Mouse (Mus musculus): ENCODE data around the gene Slc27a1. TPM values are rescaled to one million over a fixed set of nuclear protein-coding genes. Genes with fewer than 3 reads are reported as not detected.

Gene Slc27a1
- polyA plus RNA-seq, 1 experiment from 2014 or later = 70.0 TPM

DNA sequence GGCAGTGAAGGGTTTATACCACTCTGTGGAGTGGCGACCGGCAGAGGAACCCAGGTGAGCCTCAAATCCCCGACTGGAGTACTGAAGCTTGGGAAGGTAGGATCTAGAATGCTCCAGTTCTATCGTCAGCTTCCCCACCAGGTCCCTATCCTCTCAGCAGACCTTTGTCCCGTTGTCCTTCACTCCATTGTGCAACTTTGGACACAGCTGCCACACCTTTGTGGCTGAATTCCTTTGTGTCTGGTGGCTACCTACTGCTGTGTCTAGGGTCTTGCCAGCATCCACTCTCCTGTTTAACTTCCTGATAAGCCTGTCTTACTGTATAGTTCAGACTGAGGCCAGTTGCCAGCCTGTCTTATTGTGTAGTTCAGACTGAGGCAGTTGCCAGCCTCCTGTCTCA, 43.5 kb downstream of the Slc27a1 start:
- ATAC-seq (ENCODE audit: low read depth) = no peak
- peak overlapping the region; percentile 79 for H3K4me3 ChIP-seq (ENCODE audit: low read depth, low read length)
- H3K4me2 ChIP-seq (ENCODE audit: low read depth, low read length) = peak overlapping the region; percentile 81
- no peak overlapping the region for H3K27ac ChIP-seq (ENCODE audit: low read depth, low read length)
- H3K4me1 ChIP-seq (ENCODE audit: control insufficient read depth, insufficient read depth, low read length) = peaks cover 10% of the 10 kb centered on the region
- H3K36me3 ChIP-seq (ENCODE audit: control insufficient read depth, insufficient read depth, low read length) = peaks cover 21% of the 10 kb centered on the region
- no peaks in the 10 kb centered on the region for H3K27me3 ChIP-seq (ENCODE audit: control insufficient read depth, insufficient read depth, low read length)
- 49% methylated on average over 5 of the region's 5 CpGs for WGBS
- no peaks in the 10 kb centered on the region for H3K9me3 ChIP-seq (ENCODE audit: control insufficient read depth, low read length)
- H3K9ac ChIP-seq (replicated peaks; ENCODE audit: low read depth, low read length) = peak overlapping the region; percentile 87

DNA sequence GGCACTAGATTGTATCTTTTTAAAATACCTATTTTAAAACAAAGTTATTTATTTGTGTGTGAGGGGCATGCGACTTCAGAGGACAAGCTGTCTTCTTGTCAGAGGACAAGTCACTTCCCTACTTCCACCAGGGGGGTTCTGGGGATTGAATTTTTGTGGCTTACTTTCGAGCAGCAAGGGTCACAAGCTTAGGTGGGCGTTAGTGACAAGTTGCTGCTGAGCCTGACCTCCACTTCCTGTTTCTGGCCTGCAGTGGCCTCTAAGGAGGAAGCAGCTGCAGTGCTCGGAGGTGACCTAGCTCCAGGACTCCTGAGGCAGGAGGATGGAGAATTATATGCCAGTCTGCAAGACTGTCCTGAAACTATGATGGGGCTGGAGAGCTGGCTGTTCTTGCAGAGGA, 44.7 kb downstream of the Slc27a1 start:
- Histone ChIP-seq H3K4me3 (ENCODE audit: low read depth, low read length) (no peak overlapping the region), H3K9me3 (ENCODE audit: control insufficient read depth, low read length) (no peaks in the 10 kb centered on the region), H3K4me2 (ENCODE audit: low read depth, low read length) (no peak overlapping the region), H3K9ac (replicated peaks; ENCODE audit: low read depth, low read length) (no peak overlapping the region), H3K27ac (ENCODE audit: low read depth, low read length) (no peak overlapping the region), H3K36me3 (ENCODE audit: control insufficient read depth, insufficient read depth, low read length) (peaks cover 27% of the 10 kb centered on the region), H3K4me1 (ENCODE audit: control insufficient read depth, insufficient read depth, low read length) (peaks cover 10% of the 10 kb centered on the region), H3K27me3 (ENCODE audit: control insufficient read depth, insufficient read depth, low read length) (no peaks in the 10 kb centered on the region)
- ATAC-seq (ENCODE audit: low read depth) = no peak
- WGBS = 79% methylated on average over 4 of the region's 4 CpGs

DNA sequence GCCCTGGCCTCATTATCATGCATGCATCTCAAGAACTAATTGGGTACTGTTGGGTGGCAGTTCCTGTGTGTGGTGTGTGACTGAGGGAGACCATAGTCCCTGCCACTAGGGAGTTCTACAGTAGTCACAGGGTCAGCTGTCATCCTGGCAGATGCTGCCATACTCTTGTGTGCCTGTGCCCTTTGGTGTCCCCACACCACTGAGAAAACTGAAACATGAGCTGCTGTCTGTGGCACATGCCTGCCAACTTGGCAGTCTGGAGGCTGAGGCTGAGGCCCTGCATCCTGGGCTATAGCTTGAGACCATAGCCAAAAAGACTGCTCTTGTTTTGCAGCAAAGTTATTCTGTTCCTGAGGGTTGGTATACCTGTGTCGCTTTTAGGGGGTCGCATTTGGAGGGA, 51.1 kb downstream of the Slc27a1 start:
- no peak overlapping the region for H3K27ac ChIP-seq (ENCODE audit: low read depth, low read length)
- peaks cover 59% of the 10 kb centered on the region for H3K36me3 ChIP-seq (ENCODE audit: control insufficient read depth, insufficient read depth, low read length)
- no peak overlapping the region for H3K4me3 ChIP-seq (ENCODE audit: low read depth, low read length)
- H3K9me3 ChIP-seq (ENCODE audit: control insufficient read depth, low read length) = no peaks in the 10 kb centered on the region
- no peak for ATAC-seq (ENCODE audit: low read depth)
- H3K27me3 ChIP-seq (ENCODE audit: control insufficient read depth, insufficient read depth, low read length) = no peaks in the 10 kb centered on the region
- WGBS = 96% methylated on average over 2 of the region's 2 CpGs
- no peaks in the 10 kb centered on the region for H3K4me1 ChIP-seq (ENCODE audit: control insufficient read depth, insufficient read depth, low read length)
- no peak overlapping the region for H3K9ac ChIP-seq (replicated peaks; ENCODE audit: low read depth, low read length)
- H3K4me2 ChIP-seq (ENCODE audit: low read depth, low read length) = no peak overlapping the region

DNA sequence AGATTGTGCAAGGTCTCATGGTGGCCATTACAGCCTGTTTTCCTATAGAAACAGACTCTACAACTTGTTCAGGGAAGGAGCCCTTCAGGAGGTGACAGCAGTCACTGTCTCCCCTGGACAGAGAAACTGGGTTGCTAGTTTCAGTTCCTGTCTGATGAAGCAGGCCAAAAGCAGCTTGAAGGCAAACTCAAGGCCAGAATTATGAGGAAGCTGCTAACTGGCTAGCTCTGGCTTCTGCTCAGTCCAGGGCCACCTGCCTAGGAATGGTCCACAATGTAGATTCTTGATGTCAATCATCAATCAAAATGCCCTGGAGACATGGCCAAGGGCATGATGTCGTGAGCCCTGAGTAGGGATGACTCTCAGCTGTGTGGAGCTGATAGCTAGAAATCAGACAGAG, 56.4 kb downstream of the Slc27a1 start:
- Histone ChIP-seq H3K27me3 (ENCODE audit: control insufficient read depth, insufficient read depth, low read length) (no peaks in the 10 kb centered on the region), H3K9ac (replicated peaks; ENCODE audit: low read depth, low read length) (no peak overlapping the region), H3K4me2 (ENCODE audit: low read depth, low read length) (no peak overlapping the region), H3K36me3 (ENCODE audit: control insufficient read depth, insufficient read depth, low read length) (peaks cover 40% of the 10 kb centered on the region), H3K4me1 (ENCODE audit: control insufficient read depth, insufficient read depth, low read length) (peaks cover 10% of the 10 kb centered on the region), H3K4me3 (ENCODE audit: low read depth, low read length) (no peak overlapping the region), H3K9me3 (ENCODE audit: control insufficient read depth, low read length) (no peaks in the 10 kb centered on the region), H3K27ac (ENCODE audit: low read depth, low read length) (no peak overlapping the region)
- no peak for ATAC-seq (ENCODE audit: low read depth)
- 75% methylated on average over 1 of the region's 1 CpGs for WGBS

DNA sequence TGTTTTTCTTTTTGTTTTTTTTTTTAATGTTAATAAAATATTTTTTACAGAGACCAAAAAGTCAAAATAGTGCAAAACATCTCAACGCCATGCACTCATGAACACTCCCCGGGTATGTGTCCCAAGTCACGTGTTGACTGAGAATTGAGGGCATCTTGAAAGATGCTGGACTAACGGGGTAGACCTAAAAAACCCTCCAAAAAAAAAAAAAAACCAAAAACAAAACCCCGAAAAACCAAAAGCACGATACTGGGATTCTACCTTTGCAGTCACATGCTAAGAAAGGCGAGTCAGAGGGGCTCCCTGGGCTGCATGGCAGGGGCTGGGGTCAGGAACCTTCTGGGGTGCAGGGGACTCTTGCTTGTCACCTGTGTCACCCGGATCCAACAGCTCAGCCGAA, 58.1 kb downstream of the Slc27a1 start:
- Histone ChIP-seq H3K4me3 (ENCODE audit: low read depth, low read length) (no peak overlapping the region), H3K27ac (ENCODE audit: low read depth, low read length) (no peak overlapping the region), H3K4me2 (ENCODE audit: low read depth, low read length) (no peak overlapping the region), H3K27me3 (ENCODE audit: control insufficient read depth, insufficient read depth, low read length) (no peaks in the 10 kb centered on the region), H3K36me3 (ENCODE audit: control insufficient read depth, insufficient read depth, low read length) (peaks cover 28% of the 10 kb centered on the region), H3K4me1 (ENCODE audit: control insufficient read depth, insufficient read depth, low read length) (peaks cover 10% of the 10 kb centered on the region), H3K9me3 (ENCODE audit: control insufficient read depth, low read length) (no peaks in the 10 kb centered on the region), H3K9ac (replicated peaks; ENCODE audit: low read depth, low read length) (no peak overlapping the region)
- ATAC-seq (ENCODE audit: low read depth) = no peak
- WGBS = 90% methylated on average over 9 of the region's 9 CpGs

DNA sequence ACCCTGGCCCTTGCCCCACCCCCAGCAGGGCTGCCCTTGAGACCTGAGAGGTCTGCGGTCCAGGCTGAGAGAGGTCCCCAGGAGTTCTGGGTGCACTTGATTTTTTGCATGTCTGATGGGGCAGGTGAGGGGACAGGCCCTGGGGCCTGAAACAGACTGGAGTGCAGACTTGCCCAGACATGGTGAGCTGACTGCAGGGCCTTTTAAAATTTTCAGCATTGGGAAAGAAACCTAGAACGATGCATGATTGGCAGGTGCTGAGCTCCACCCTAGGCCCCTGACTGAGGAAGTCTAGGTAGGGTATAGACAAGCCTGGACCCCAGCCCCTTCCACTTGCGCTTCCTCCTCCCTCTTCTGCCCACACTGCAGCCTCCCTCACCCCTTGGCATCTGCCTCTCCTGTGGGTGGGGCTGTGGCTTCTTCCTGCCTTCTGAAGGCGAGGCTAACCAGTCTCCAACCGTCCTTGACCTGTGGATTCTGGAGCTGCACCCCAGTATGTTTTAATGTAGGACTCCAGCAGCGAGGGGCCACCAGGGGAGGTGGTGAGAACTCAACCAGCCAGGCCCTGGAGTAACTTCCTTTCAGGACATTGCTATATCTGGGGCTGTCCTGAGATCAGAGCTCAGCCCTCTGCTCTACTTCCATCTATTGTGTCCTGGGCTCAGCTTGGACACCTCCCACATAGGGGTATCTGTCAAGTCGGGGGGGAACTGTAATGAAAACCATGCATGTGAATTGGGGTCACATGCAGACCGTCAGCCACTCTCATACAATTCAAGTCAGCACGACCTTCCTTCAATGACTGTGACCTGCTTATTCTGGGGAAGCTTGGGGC, 58.8 kb downstream of the Slc27a1 start:
- peaks cover 10% of the 10 kb centered on the region for H3K4me1 ChIP-seq (ENCODE audit: control insufficient read depth, insufficient read depth, low read length)
- no peak overlapping the region for H3K4me3 ChIP-seq (ENCODE audit: low read depth, low read length)
- ATAC-seq (ENCODE audit: low read depth) = no peak
- H3K36me3 ChIP-seq (ENCODE audit: control insufficient read depth, insufficient read depth, low read length) = peaks cover 21% of the 10 kb centered on the region
- no peak overlapping the region; the same call in 1 of the 2 replicates for H3K27ac ChIP-seq (ENCODE audit: low read depth, low read length)
- no peaks in the 10 kb centered on the region for H3K27me3 ChIP-seq (ENCODE audit: control insufficient read depth, insufficient read depth, low read length)
- 60% methylated on average over 9 of the region's 9 CpGs for WGBS
- H3K4me2 ChIP-seq (ENCODE audit: low read depth, low read length) = no peak overlapping the region
- H3K9ac ChIP-seq (replicated peaks; ENCODE audit: low read depth, low read length) = no peak overlapping the region
- H3K9me3 ChIP-seq (ENCODE audit: control insufficient read depth, low read length) = no peaks in the 10 kb centered on the region

DNA sequence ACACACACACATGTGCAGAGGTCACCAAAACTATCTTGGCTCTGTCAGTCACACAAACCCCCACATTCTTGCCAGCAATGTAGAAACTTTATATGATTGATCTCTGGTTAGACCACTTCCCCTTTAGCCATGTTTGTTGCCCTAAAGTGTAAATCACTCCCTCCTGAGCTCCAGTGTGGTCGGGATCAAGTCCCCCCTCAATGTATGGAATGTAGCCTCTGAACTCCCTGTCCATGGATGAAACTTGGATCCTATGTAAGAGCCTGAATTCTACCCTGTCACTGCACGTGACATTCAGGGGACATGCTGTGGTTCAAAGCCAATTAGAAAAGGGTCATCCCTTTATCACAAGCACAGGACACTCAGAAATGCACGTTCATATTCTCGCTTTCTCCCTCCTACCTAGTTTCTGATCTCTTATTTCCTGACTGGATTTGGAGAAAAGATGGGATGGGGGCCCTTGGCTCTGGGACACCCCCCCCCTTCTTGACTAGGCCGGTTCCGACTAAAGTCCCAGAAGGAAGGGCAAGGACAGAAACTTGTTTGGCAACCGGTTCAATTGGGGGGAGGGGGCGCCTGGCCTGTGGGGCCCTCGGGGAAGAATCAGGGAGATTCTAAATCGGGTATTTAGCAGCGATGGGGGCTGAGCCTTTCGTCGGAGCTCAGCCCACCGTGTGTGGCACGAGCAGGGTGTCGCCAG, 59.9 kb downstream of the Slc27a1 start:
- no peak for ATAC-seq (ENCODE audit: low read depth)
- H3K4me1 ChIP-seq (ENCODE audit: control insufficient read depth, insufficient read depth, low read length) = peaks cover 10% of the 10 kb centered on the region
- peak overlapping the region; percentile 80 for H3K27ac ChIP-seq (ENCODE audit: low read depth, low read length)
- 10% methylated on average over 16 of the region's 16 CpGs for WGBS
- H3K27me3 ChIP-seq (ENCODE audit: control insufficient read depth, insufficient read depth, low read length) = no peaks in the 10 kb centered on the region
- no peaks in the 10 kb centered on the region for H3K9me3 ChIP-seq (ENCODE audit: control insufficient read depth, low read length)
- H3K4me3 ChIP-seq (ENCODE audit: low read depth, low read length) = peak overlapping the region; percentile 39
- peaks cover 10% of the 10 kb centered on the region for H3K36me3 ChIP-seq (ENCODE audit: control insufficient read depth, insufficient read depth, low read length)
- H3K9ac ChIP-seq (replicated peaks; ENCODE audit: low read depth, low read length) = peak overlapping the region; percentile 66
- peak overlapping the region; percentile 92 for H3K4me2 ChIP-seq (ENCODE audit: low read depth, low read length)

DNA sequence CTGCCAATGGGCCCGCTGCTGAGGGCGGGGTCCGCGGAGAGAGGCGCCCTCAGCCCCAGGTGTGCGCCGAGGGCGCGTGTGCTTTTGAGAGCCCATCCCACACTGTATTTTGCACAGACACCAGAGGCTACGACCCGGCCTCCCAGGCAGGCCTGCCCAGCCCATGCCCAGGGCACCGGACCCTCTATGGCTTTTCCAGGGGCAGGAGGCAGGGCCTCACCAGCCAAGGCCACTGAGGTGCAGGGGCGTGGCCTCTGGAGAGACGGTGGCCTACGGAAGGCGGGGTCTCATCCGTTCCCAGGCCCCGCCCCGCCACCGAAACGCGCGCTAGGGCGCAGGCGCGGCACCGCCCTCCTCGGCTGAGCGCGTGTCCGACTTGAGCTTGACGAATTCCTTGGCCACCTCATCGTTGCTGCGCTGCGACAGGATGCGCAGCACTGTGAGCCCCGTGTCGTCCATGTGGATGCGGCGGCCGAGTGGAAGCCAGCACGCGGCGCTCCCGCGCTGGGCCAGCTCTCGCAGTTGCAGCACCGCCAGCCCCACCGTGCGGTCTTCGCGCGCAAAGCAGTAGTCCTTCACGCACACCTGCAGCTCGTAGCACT, 60.5 kb downstream of the Slc27a1 start:
- Histone ChIP-seq H3K4me1 (ENCODE audit: control insufficient read depth, insufficient read depth, low read length) (peaks cover 10% of the 10 kb centered on the region), H3K9ac (replicated peaks; ENCODE audit: low read depth, low read length) (peak overlapping the region; percentile 66), H3K4me3 (ENCODE audit: low read depth, low read length) (peak overlapping the region; percentile 39), H3K36me3 (ENCODE audit: control insufficient read depth, insufficient read depth, low read length) (peaks cover 4% of the 10 kb centered on the region; the same call in 1 of the 2 replicates), H3K27me3 (ENCODE audit: control insufficient read depth, insufficient read depth, low read length) (no peaks in the 10 kb centered on the region), H3K27ac (ENCODE audit: low read depth, low read length) (peak overlapping the region; percentile 80), H3K4me2 (ENCODE audit: low read depth, low read length) (peak overlapping the region; percentile 92), H3K9me3 (ENCODE audit: control insufficient read depth, low read length) (no peaks in the 10 kb centered on the region)
- WGBS = under 1% methylated on average over 55 of the region's 55 CpGs
- ATAC-seq (ENCODE audit: low read depth) = peak; percentile 87

DNA sequence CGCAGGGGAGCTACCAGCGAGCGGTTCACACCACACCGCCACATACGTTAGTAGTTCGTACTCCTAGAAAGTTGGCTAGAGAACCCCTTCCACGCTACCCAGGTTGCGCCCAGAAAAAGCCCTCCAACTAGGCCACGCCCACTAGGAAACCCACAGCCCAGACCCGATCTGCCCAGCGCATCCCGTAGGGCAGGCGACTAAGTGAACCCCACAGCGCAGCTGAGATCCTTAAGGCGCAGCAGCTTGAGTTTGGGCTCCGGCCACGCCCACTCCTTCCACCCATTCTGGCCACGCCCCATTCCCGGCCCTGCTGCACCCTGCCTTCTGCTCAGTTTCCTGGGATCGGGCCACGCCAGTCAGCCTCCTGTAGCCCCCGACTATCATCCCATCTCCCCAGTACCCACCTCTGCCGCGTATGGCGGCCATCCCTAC, 61.1 kb downstream of the Slc27a1 start:
- 5% methylated on average over 25 of the region's 25 CpGs for WGBS
- Histone ChIP-seq H3K4me3 (ENCODE audit: low read depth, low read length) (peak overlapping the region; percentile 39), H3K27me3 (ENCODE audit: control insufficient read depth, insufficient read depth, low read length) (no peaks in the 10 kb centered on the region), H3K36me3 (ENCODE audit: control insufficient read depth, insufficient read depth, low read length) (no peaks in the 10 kb centered on the region; the same call in 1 of the 2 replicates), H3K4me2 (ENCODE audit: low read depth, low read length) (peak overlapping the region; percentile 92), H3K9ac (replicated peaks; ENCODE audit: low read depth, low read length) (peak overlapping the region; percentile 66), H3K4me1 (ENCODE audit: control insufficient read depth, insufficient read depth, low read length) (peaks cover 10% of the 10 kb centered on the region), H3K9me3 (ENCODE audit: control insufficient read depth, low read length) (no peaks in the 10 kb centered on the region), H3K27ac (ENCODE audit: low read depth, low read length) (peak overlapping the region; percentile 80; the same call in 1 of the 2 replicates)
- peak; percentile 31 for ATAC-seq (ENCODE audit: low read depth)

All from neural tube, embryonic 14.5 days (tissue).